Mouse (Mus musculus) brain, embryonic 14.5 days (tissue): ENCODE results near the gene Samd4.

Experiments used
- CTCF ChIP-seq: fragments of 200-500 bp; IDR thresholded peaks from 2 replicates; pipeline ENCODE4 v1.5.1; 2012; ENCODE audit warnings: inconsistent platforms, mild to moderate bottlenecking, moderate library complexity, borderline replicate concordance; ENCODE audit not compliant: insufficient read depth, insufficient read length; ENCODE audit errors: extremely low read depth
- POLR2A ChIP-seq: fragments of 200-500 bp; IDR thresholded peaks from 2 replicates; pipeline ENCODE4 v1.6.1; 2012; ENCODE audit warnings: mild to moderate bottlenecking, inconsistent platforms, borderline replicate concordance; ENCODE audit not compliant: poor library complexity, insufficient read depth, insufficient read length, severe bottlenecking; ENCODE audit errors: extremely low read depth

DNA sequence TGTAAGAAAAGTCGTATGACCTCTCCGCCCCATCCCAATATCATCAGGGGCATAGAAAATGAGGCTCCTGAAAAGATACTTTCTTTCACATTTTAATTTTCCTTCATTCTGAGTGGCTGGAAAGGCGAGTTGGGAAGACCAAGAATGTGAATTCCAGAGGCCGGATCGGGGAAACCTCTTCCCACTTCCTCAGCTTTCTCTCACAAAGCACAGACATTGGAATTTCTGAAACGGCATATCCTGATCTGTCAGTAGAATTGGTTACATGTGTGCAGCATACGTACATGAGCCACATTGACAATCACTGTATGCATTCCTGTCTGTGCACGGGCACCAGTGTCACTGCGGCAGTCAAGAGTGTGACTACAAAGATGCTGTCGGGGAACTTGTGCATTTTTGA lies 11.3 kb downstream of the Samd4 start:
- TF ChIP-seq CTCF (no peak), POLR2A (no peak)
